ENCODE assay signal across 19 mouse cellular contexts in the genomic region with DNA sequence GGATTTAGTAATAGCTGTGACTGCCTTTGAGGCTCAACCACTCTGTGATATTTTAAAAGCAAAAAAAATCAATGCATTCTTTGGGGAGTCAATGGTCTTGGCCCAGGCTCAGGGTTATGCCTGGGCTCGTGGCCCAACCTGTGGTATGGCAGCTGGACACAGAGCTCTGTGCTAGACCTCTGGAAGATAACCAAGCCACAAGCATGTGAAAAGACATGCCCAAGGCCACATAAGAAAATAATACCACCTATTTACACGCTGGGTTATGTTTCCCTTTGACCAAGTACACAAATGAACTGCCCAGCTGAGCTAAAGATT.
A peak's percentile ranks its signal among the peaks of the same experiment; 100 is the strongest.
DNase-seq lines count a peak whose midpoint lies in the region; ATAC-seq and TF ChIP-seq lines count a peak whose summit lies in the region.
"Had no signal": no experiment of that assay in that cellular context is flagged by ENCODE, and none has a peak within 500 bp of the region (broad histone marks: within the 10 kb centered on the region; RNA-seq: fewer than 3 reads in every experiment).

No protein-coding gene starts in this region.

- H3K4me2 ChIP-seq in heart, embryonic 16.5 days (ENCODE audit: low read depth, low read length): no peak overlapping the region
- no peak overlapping the region for H3K4me2 ChIP-seq in heart, embryonic 12.5 days
- no peak overlapping the region for H3K4me2 ChIP-seq in midbrain, embryonic 16.5 days (ENCODE audit: low read length)
- H3K4me2 ChIP-seq: hindbrain, embryonic 15.5 days; midbrain, embryonic 11.5 days had no signal

- H3K27ac ChIP-seq in heart, embryonic 16.5 days (ENCODE audit: low read length): peak overlapping the region; percentile 48; the same call in 1 of the 2 replicates
- no peak overlapping the region for H3K27ac ChIP-seq in heart, embryonic 12.5 days (ENCODE audit: poor library complexity, severe bottlenecking)
- H3K27ac ChIP-seq in embryonic fibroblast, embryonic 13.5 days (ENCODE audit: insufficient read depth, low read length): 0 out of 2 replicates have a peak overlapping the region, but pooled peaks have one; percentile 21
- H3K27ac ChIP-seq in midbrain, embryonic 16.5 days (ENCODE audit: low read length): no peak overlapping the region
- H3K27ac ChIP-seq: heart, embryonic 10.5 days; hindbrain, embryonic 15.5 days had no signal

- H3K4me3 ChIP-seq in heart, embryonic 16.5 days (ENCODE audit: low read length): no peak overlapping the region
- no peak overlapping the region for H3K4me3 ChIP-seq in heart, embryonic 12.5 days
- no peak overlapping the region for H3K4me3 ChIP-seq in embryonic fibroblast, embryonic 13.5 days (ENCODE audit: insufficient read depth, low read length)
- no peak overlapping the region for H3K4me3 ChIP-seq in midbrain, embryonic 16.5 days (ENCODE audit: low read depth, low read length)
- H3K4me3 ChIP-seq: heart, embryonic 10.5 days; hindbrain, embryonic 15.5 days had no signal

- peak; percentile 25 for DNase-seq in lung, postnatal 36 days
- DNase-seq in lung, postnatal 10 days: no peak
- no peak for DNase-seq in right cerebral cortex, postnatal 14 days
- DNase-seq: cerebellum, postnatal 10 days; embryo, embryonic 11 days; gastrocnemius, postnatal 36 days; heart, postnatal 36 days; kidney, postnatal 36 days; layer of hippocampus, adult 9-11 months had no signal

- TF ChIP-seq CTCF in embryonic fibroblast, embryonic 13.5 days (IDR thresholded peaks at IDR 0.05; ENCODE audit: borderline replicate concordance, insufficient read depth, low read length): no peak

- no peak for ATAC-seq in heart, embryonic 16.5 days (replicated peaks; ENCODE audit: extremely low read depth, insufficient read depth, low FRiP score)
- no peak for ATAC-seq in heart, embryonic 12.5 days (ENCODE audit: insufficient number of reproducible peaks, low FRiP score)
- no peak for ATAC-seq in midbrain, embryonic 16.5 days
- ATAC-seq: forebrain, embryonic 14.5 days; intestine, embryonic 16.5 days had no signal

- H3K27me3 ChIP-seq in heart, embryonic 16.5 days (ENCODE audit: control insufficient read depth, insufficient read depth, low read length): no peaks in the 10 kb centered on the region
- H3K27me3 ChIP-seq in heart, embryonic 12.5 days (replicated peaks): no peaks in the 10 kb centered on the region
- H3K27me3 ChIP-seq in midbrain, embryonic 16.5 days (ENCODE audit: control insufficient read depth, insufficient read depth, low read depth, low read length): no peaks in the 10 kb centered on the region
- H3K27me3 ChIP-seq: hindbrain, embryonic 15.5 days had no signal

- TF ChIP-seq POLR2A in embryonic fibroblast, embryonic 13.5 days (IDR thresholded peaks at IDR 0.05; ENCODE audit: low read depth, low read length): no peak

- no peak overlapping the region for H3K9ac ChIP-seq in heart, embryonic 16.5 days (ENCODE audit: low read length)
- H3K9ac ChIP-seq in heart, embryonic 12.5 days: no peak overlapping the region
- H3K9ac ChIP-seq in midbrain, embryonic 16.5 days (ENCODE audit: low read depth, low read length): no peak overlapping the region
- H3K9ac ChIP-seq: hindbrain, embryonic 15.5 days had no signal

- H3K9me3 ChIP-seq in heart, embryonic 16.5 days (replicated peaks; ENCODE audit: control insufficient read depth, low read length): no peaks in the 10 kb centered on the region
- no peaks in the 10 kb centered on the region for H3K9me3 ChIP-seq in heart, embryonic 12.5 days (replicated peaks)
- H3K9me3 ChIP-seq in midbrain, embryonic 16.5 days (replicated peaks; ENCODE audit: control insufficient read depth, low read length, poor library complexity, severe bottlenecking): no peaks in the 10 kb centered on the region
- H3K9me3 ChIP-seq: heart, embryonic 10.5 days; hindbrain, embryonic 15.5 days had no signal

- no peaks in the 10 kb centered on the region for H3K36me3 ChIP-seq in heart, embryonic 16.5 days (ENCODE audit: control insufficient read depth, insufficient read depth)
- H3K36me3 ChIP-seq in heart, embryonic 12.5 days: no peaks in the 10 kb centered on the region
- no peaks in the 10 kb centered on the region for H3K36me3 ChIP-seq in midbrain, embryonic 16.5 days (ENCODE audit: control insufficient read depth, insufficient read depth, low read length)
- H3K36me3 ChIP-seq: G1E; heart, embryonic 10.5 days; hindbrain, embryonic 15.5 days had no signal

- 82% methylated on average over 2 of the region's 2 CpGs for WGBS in heart, embryonic 16.5 days
- 87% methylated on average over 2 of the region's 2 CpGs for WGBS in heart, embryonic 12.5 days
- WGBS in midbrain, embryonic 16.5 days: 84% methylated on average over 2 of the region's 2 CpGs

- peaks cover 8% of the 10 kb centered on the region; the same call in 1 of the 2 replicates for H3K4me1 ChIP-seq in heart, embryonic 16.5 days (ENCODE audit: control insufficient read depth, insufficient read depth, low read length)
- H3K4me1 ChIP-seq in heart, embryonic 12.5 days (replicated peaks): peaks cover 5% of the 10 kb centered on the region; the same call in 1 of the 2 replicates
- peaks cover 6% of the 10 kb centered on the region for H3K4me1 ChIP-seq in embryonic fibroblast, embryonic 13.5 days (ENCODE audit: control insufficient read depth, insufficient read depth, low read length)
- no peaks in the 10 kb centered on the region for H3K4me1 ChIP-seq in midbrain, embryonic 16.5 days (ENCODE audit: control insufficient read depth, insufficient read depth, low read length)

Comparison
In these comparisons a context has a peak if more than half of its experiments do, and no peak if none do; other contexts are left out.
1. H3K27ac ChIP-seq: peak in heart, embryonic 16.5 days (single experiment) and embryonic fibroblast, embryonic 13.5 days (single experiment); none in heart, embryonic 12.5 days (single experiment) and midbrain, embryonic 16.5 days (single experiment).